Mouse (Mus musculus): ENCODE data around the gene A630089N07Rik. TPM values are rescaled to one million over a fixed set of nuclear protein-coding genes. Genes with fewer than 3 reads are reported as not detected.

Gene A630089N07Rik
- total and polyA plus RNA-seq, 2 experiments from 2014 or later, result 7.5 to 7.6 TPM

DNA sequence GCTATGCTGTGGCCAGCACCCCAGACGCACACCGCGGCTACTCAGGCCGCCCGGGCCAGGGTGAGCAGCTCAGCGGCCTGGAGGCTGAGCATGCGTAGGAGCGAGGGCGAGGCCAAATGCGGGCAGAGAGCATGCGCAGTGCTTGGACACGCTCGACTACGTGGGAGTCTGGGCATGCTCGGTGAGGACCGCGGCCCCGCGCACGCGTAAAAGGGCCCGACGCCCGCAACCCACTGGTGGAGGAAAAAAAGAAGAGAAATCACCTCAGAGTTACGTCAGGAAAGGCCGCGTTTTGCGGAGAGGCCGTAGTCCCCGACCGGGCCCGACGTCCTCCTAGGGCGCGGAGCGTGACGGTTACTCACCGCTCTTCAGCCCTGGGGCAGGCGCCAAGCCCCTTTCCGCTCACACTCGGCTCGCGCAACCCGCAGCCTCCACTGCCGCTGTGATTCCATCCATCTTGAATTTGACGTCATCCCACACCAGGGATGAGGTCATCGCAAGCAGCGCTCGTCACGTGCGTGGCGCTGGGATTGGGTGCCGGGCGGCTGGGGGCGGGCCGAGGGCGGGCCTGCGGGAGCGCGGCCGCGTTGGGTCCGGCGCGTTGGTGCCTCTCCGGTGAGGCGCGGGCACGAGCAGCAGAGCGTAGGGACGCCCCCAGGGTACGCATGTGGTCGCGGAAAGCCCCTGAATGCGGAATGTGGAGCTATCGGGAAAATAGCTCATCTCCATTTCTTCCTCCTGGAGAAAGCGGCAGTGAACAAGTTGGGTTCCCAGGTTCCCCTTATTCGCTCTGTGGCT lies 119.9 kb downstream of the A630089N07Rik start, which contains the start of the genes C2cd2 and Zbtb21:
Gene C2cd2, minus strand, starts transcription at position 448 of the 798 bp plus-strand sequence.
Gene Zbtb21, minus strand, starts transcription at position 472 of the 798 bp plus-strand sequence.
- 0 out of 2 replicates have a peak, but pooled peaks have one; percentile 10 for TF ChIP-seq CTCF (IDR thresholded peaks at IDR 0.05)
- Histone ChIP-seq H3K4me3 (ENCODE audit: low read depth, low read length) (peak within 1 kb of the TSS; percentile 64), H3K36me3 (ENCODE audit: insufficient read depth, low read length) (0 out of 2 replicates have a peak, but pooled peaks cover 2% of the 10 kb centered on the region), H3K9me3 (ENCODE audit: low read length) (no peaks in the 10 kb centered on the region), H3K9ac (replicated peaks; ENCODE audit: low read length, poor library complexity, severe bottlenecking) (peak within 1 kb of the TSS; percentile 86), H3K4me2 (ENCODE audit: low read depth, low read length, poor library complexity, severe bottlenecking) (peak within 1 kb of the TSS; percentile 67), H3K27me3 (ENCODE audit: insufficient read depth, low read length) (no peaks in the 10 kb centered on the region), H3K27ac (ENCODE audit: low read depth, low read length) (peak within 1 kb of the TSS; percentile 96), H3K4me1 (ENCODE audit: insufficient read depth, low read length) (no peaks in the 10 kb centered on the region)
- ATAC-seq (ENCODE audit: low FRiP score), result peak; percentile 99
- DNase-seq (ENCODE audit: low spot score), result peak; percentile 98
- WGBS, result under 1% methylated on average over 78 of the region's 78 CpGs

DNA sequence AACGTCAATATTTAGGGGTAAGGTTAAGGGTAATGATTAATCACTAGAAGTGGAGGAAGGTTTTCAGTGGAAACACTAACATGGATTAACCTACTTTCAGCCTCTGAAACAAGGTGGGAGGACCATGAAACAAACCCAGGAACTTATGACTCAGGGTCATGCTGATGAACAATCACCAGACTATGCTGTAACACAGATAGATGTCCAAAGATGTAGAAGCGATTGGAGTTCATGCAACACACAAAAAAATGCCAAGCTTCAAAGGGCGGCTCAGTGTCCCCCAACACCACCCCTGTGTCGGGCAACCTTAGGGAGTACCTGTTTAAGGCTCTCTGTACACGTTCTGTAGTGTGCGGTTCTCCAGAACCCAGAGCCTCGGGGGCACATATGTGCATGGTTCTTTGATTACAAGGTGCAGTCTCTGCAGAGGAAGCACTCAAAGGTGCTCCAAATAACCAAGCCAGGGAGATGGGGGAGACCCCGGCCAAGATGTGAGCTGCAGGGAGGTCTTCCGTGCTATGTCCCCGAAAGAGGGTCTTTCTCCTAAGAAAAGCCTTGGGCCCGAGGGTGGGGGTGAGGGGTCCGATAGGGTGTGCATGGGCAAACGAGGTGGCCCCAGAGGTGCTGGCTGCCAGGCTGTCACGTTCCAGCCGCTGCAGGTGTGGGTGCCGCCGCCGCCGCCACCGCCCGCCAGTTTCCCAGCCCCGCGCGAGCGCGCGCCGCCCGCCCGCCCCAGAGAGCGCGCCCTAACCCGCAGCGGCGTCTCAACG lies 120.7 kb downstream of the A630089N07Rik start:
- DNase-seq (ENCODE audit: low spot score), result peak; percentile 1
- TF ChIP-seq CTCF (IDR thresholded peaks at IDR 0.05), result no peak

DNA sequence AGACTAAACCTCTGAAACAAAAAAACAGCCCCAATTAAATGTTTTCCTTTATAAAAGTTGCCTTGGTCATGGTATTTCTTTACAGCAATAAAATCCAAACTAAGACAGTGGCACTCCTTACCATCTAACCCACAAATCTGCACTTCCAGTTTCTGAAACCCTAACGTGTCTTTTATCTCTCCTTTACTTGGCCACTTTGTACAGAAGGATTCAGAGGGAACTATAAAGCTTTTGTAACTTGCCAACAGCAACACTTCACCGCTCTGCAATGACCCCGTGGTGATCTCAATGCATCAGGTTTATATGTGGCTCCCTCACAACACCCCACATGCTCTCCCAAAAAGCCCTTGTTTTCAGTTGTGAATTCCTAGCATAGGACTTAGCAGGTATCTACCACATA lies 121.9 kb downstream of the A630089N07Rik start:
- TF ChIP-seq CTCF (IDR thresholded peaks at IDR 0.05), result no peak
- DNase-seq (ENCODE audit: low spot score) (no peak), ATAC-seq (ENCODE audit: low FRiP score) (no peak)
- H3K27ac ChIP-seq (ENCODE audit: low read depth, low read length), result no peak overlapping the region
- H3K9me3 ChIP-seq (ENCODE audit: low read length), result no peaks in the 10 kb centered on the region
- H3K36me3 ChIP-seq (ENCODE audit: insufficient read depth, low read length), result peaks cover 14% of the 10 kb centered on the region; the same call in 1 of the 2 replicates
- 0 out of 2 replicates have a peak overlapping the region, but pooled peaks have one; percentile 67 for H3K4me2 ChIP-seq (ENCODE audit: low read depth, low read length, poor library complexity, severe bottlenecking)
- no peaks in the 10 kb centered on the region for H3K27me3 ChIP-seq (ENCODE audit: insufficient read depth, low read length)
- H3K4me3 ChIP-seq (ENCODE audit: low read depth, low read length), result no peak overlapping the region
- no peaks in the 10 kb centered on the region for H3K4me1 ChIP-seq (ENCODE audit: insufficient read depth, low read length)
- WGBS, result 89% methylated on average over 3 of the region's 3 CpGs
- no peak overlapping the region for H3K9ac ChIP-seq (replicated peaks; ENCODE audit: low read length, poor library complexity, severe bottlenecking)

More for the DNA sequence above, 120.7 kb downstream of the A630089N07Rik start:
- Histone ChIP-seq H3K9ac (replicated peaks; ENCODE audit: low read length, poor library complexity, severe bottlenecking) (peak overlapping the region; percentile 86), H3K36me3 (ENCODE audit: insufficient read depth, low read length) (peaks cover 3% of the 10 kb centered on the region; the same call in 1 of the 2 replicates), H3K27ac (ENCODE audit: low read depth, low read length) (peak overlapping the region; percentile 96), H3K9me3 (ENCODE audit: low read length) (no peaks in the 10 kb centered on the region), H3K4me3 (ENCODE audit: low read depth, low read length) (peak overlapping the region; percentile 64), H3K27me3 (ENCODE audit: insufficient read depth, low read length) (no peaks in the 10 kb centered on the region), H3K4me2 (ENCODE audit: low read depth, low read length, poor library complexity, severe bottlenecking) (peak overlapping the region; percentile 67), H3K4me1 (ENCODE audit: insufficient read depth, low read length) (no peaks in the 10 kb centered on the region)
- ATAC-seq (ENCODE audit: low FRiP score), result peak; percentile 35
- 9% methylated on average over 28 of the region's 36 CpGs for WGBS

DNA sequence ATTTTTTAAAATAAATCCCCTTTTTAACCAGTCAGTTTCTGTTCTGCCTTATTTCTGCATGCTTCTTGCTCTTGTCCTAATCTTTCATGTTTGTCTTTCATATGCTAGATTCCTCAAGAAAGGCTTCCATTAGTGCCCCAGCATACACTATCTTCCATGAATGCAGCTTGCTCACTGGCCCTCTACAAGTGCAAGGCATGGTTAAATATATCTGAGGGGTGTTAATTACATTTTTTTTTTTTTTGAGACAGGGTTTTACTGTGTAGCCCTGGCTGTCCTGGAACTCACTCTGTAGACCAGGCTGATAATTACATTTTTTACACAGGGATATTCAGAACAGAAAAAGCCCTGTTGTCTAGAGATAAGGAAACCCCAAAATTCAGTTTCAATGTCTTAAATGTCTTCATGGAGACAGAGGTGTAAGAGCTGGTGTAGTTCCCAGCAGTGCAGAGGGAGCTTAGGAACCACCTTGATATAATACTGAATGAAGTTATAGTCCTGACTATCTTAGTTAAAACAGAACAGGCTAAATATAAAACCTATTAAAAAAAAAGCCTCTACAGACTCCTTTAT lies 123.8 kb downstream of the A630089N07Rik start:
- no peak for TF ChIP-seq CTCF (IDR thresholded peaks at IDR 0.05)
- Histone ChIP-seq H3K9ac (replicated peaks; ENCODE audit: low read length, poor library complexity, severe bottlenecking) (no peak overlapping the region), H3K4me1 (ENCODE audit: insufficient read depth, low read length) (no peaks in the 10 kb centered on the region), H3K36me3 (ENCODE audit: insufficient read depth, low read length) (peaks cover 19% of the 10 kb centered on the region), H3K9me3 (ENCODE audit: low read length) (no peaks in the 10 kb centered on the region), H3K27me3 (ENCODE audit: insufficient read depth, low read length) (no peaks in the 10 kb centered on the region), H3K4me2 (ENCODE audit: low read depth, low read length, poor library complexity, severe bottlenecking) (no peak overlapping the region), H3K4me3 (ENCODE audit: low read depth, low read length) (no peak overlapping the region), H3K27ac (ENCODE audit: low read depth, low read length) (no peak overlapping the region)
- ATAC-seq (ENCODE audit: low FRiP score) (no peak), DNase-seq (ENCODE audit: low spot score) (no peak)

DNA sequence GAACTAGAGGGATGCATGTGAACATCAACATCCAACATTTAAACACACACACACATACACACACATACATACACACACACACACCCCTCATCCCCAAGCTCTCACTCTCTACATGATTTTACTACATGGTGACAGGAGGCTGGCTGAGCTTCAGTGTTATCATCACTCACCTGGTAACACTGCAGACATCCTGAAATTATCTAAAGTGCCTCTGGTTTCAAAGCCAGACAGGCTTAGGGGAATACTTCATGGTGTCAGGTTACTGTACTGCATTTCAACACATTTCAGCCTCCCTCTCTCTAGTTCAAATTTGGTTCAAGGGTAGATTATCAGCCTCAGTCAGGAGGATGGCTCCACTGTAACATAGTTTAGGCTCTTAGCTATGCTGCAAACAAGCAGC lies 124.6 kb downstream of the A630089N07Rik start:
- H3K27ac ChIP-seq (ENCODE audit: low read depth, low read length), result no peak overlapping the region
- H3K4me1 ChIP-seq (ENCODE audit: insufficient read depth, low read length), result no peaks in the 10 kb centered on the region
- H3K27me3 ChIP-seq (ENCODE audit: insufficient read depth, low read length), result no peaks in the 10 kb centered on the region
- ATAC-seq (ENCODE audit: low FRiP score) (no peak), DNase-seq (ENCODE audit: low spot score) (no peak)
- H3K4me2 ChIP-seq (ENCODE audit: low read depth, low read length, poor library complexity, severe bottlenecking), result no peak overlapping the region
- H3K9ac ChIP-seq (replicated peaks; ENCODE audit: low read length, poor library complexity, severe bottlenecking), result no peak overlapping the region
- no peak overlapping the region for H3K4me3 ChIP-seq (ENCODE audit: low read depth, low read length)
- no peaks in the 10 kb centered on the region for H3K9me3 ChIP-seq (ENCODE audit: low read length)
- peaks cover 21% of the 10 kb centered on the region for H3K36me3 ChIP-seq (ENCODE audit: insufficient read depth, low read length)
- no peak for TF ChIP-seq CTCF (IDR thresholded peaks at IDR 0.05)

Measured in midbrain, postnatal 0 days (tissue).